Mouse (Mus musculus): ENCODE data around the gene Hhat.

GRCm38 (mm10) chr1:192557978-192558594, 212.9 kb downstream of the Hhat start:
- TF ChIP-seq TAL1 (IDR thresholded peaks at IDR 0.05; ENCODE audit: low read length) (no peak), GATA1 (IDR thresholded peaks at IDR 0.05; ENCODE audit: low read length) (no peak)

All from erythroblast, embryonic 14.5 days (primary cell).